Mouse (Mus musculus): ENCODE measurements around the gene Cfl1.
A peak's percentile ranks its signal among the peaks of the same experiment; 100 is the strongest.

The Cfl1 gene

DNA sequence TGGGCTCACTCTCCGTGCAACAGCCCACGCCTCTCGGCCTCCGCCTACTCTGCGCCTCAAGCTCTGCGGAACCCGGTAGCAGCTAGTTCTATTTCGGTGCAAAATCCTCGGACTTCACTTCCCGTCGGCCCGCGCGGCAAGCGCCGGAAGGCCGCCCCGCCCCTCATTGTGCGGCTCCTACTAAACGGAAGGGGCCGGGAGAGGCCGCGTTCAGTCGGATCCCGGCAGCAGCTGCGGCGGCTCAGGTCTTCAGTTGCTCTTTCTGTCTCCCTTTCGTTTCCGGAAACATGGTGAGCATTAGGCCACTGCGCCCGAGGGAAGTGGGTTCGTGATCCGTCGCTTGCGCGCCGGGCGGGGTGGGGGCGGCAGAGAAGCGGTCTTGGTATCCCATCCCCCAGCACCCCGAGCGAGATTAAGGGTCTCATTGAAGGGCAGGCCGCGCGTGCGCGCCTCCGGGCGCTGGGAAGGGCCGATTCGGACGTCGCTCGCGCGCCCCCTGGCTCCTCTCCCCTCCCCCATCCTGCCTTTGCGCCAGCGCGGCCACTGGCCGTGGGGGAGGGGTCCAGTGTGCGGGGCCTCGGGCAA, at the start of gene Cfl1:
Gene Cfl1, plus strand, starts transcription at position 143 of the 585 bp plus-strand sequence.
- DNase-seq (ENCODE audit: low spot score) = peak; percentile 95

GRCm38 (mm10) chr19:5444371-5444908, 45.8 kb upstream of the Cfl1 start:
- no peak for DNase-seq (ENCODE audit: low spot score)

- no peak for DNase-seq (ENCODE audit: low spot score)
Measured at GRCm38 (mm10) chr19:5444954-5445353, 45.3 kb upstream of the Cfl1 start.

GRCm38 (mm10) chr19:5445747-5446146, 44.5 kb upstream of the Cfl1 start:
- no peak for DNase-seq (ENCODE audit: low spot score)

DNA sequence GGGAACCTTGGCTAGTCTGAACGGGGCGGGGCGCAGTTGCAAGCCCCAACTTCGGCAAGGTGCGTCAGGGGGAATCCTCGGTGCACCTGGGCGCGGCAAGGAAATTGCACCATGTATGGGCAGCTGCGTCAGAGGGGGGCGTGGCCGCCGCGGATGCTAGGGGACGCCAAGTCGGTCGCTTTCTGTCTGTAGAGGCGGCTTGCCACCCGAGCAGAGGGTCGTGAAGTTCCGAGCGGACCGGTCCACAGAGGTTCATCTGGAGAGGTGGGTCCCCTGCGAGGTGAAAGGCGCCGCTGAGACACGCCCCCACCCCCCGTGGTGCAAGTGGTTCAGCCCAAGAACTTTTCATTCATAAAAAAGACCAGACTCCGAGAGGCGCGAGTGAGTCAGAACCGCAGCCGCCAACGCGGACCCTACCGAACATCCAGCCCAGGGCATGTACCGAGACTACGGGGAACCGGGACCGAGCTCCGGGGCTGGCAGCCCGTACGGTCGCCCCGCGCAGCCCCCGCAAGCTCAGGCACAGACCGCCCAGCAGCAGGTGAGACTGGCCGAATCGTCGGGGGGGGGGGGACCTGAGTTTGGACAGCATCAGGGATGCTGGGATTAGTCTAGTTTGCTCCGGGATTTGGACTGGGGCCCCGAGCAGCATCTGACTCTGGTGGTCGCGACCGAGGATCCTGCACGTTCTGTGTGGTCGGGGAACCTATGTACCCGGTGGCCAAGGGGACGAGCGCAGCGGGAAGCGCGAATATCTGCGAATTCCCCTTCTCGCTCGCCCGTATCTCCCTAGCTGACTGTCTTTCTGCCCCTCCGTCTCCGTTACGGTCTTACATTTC, 42.5 kb upstream of the Cfl1 start, which contains the start of gene Fosl1:
Gene Fosl1, plus strand, starts transcription at position 33 of the 839 bp plus-strand sequence.
- DNase-seq (ENCODE audit: low spot score) = peak; percentile 70

DNA sequence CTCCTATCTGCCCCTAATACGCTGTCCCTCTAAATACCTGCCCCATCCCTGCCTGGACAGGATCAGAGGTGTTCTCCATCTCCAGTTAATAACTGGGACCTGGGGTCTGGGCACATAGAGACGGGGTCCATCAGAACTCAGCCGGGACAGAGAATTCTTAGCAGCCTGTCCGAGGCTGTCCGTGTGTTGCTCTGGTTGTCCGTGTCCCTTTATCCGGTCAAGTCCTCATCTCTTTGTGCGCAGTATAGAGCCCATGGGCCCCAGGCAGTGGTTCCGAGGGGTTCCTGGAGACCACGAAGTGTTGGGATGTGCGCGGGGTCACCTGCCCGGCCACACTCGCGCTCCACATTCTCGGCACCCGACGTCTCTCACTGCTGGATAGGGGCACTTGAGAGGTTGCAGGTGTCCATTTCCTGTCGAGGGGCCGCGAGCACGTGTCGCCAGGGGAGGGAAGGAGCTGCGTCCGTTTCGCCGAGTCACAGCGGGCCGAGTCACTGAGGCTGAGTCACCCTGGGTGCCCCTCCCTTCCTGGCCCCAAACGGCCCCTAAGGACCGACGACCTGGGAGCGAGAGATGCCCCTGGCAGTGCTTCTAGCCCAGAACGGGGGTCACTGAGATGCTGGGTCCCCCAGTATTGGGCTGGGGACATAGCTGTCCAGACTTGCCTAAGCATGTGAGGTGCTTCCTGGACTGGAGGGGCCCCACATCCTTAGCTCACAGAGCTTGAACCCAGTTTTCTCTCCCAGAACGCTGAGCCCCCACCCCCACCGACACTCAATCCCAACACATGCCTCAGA, 41.7 kb upstream of the Cfl1 start:
- DNase-seq (ENCODE audit: low spot score) = no peak

GRCm38 (mm10) chr19:5449673-5450072, 40.6 kb upstream of the Cfl1 start:
- DNase-seq (ENCODE audit: low spot score) = no peak

DNA sequence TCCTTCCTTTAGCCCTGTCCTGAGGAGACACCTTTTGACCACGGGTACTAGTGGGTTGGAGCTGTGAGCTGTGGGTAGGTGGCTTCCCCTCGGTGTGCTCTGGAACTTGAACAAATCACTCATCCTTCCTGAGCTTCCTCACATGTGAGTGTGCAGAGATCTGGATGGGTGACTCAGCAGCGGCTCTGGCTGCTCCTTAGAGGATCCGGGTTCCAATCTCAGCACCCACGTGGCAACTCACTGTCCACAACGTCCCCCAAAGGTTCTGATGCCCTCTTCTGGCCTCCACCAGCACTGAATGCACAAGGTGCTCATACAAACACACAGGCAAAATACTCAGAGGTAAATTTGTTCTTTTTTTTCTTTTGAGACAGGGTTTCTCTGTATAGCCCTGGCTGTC, 38.5 kb upstream of the Cfl1 start:
- no peak for DNase-seq (ENCODE audit: low spot score)

- no peak for DNase-seq (ENCODE audit: low spot score)
Measured at GRCm38 (mm10) chr19:5455037-5455436, 35.2 kb upstream of the Cfl1 start.

DNA sequence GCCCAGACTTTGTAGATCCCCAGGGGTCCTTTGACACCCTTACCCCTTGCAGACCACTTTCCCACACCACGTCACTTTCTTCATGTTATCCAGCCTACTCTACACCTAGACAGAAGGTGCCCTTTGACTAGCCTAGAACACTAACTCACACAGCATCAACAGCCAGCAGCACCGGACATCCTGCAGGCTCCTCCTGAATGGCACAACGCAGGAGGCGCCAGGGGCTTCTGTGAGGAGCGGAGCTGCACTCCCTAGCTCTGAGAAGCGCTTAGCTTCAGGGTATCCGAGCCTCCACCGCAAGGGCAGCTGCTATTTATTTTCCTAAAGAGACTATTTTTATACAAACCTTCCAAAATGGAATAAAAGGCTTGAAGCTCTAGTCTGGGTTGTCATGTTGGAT, 34.7 kb upstream of the Cfl1 start:
- DNase-seq (ENCODE audit: low spot score) = no peak

GRCm38 (mm10) chr19:5456241-5456921, 33.9 kb upstream of the Cfl1 start:
- DNase-seq (ENCODE audit: low spot score) = no peak

GRCm38 (mm10) chr19:5456922-5457745, 33.1 kb upstream of the Cfl1 start:
- DNase-seq (ENCODE audit: low spot score) = peak; percentile 98

DNA sequence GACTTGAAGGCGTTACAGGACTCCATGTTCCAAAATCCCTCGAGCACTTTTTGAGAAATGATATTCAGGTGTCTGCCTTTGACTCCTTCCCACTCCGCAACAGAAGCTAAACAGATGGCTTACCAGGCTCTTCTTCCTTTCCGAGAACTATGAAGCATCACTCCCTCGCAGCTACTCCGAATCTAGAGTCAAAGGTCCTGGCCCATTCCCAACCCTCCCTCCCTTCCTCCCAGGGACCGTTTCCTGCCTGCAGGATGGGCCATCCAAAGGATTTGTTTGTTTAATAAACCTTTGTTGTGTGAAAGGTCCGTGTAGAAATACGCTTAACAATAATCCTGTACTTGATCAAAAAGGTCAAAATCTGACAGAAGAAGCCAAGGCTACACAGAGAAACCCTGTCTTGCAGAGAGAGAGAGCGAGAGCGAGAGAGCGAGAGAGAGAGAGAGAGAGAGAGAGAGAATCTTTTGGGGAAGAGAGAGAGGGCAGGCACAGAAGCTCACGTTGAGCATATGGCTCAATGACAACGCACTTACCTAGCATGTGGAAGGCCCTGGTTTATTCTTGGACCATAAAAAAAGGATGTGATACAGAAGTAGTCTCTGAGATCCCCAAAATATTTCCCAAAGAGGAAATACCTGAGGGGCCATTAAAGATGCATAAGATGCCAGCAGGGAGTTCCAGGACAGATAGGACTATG, 32.4 kb upstream of the Cfl1 start, which contains the start of gene Ccdc85b:
Gene Ccdc85b, minus strand, starts transcription at position 149 of the 697 bp plus-strand sequence.
- no peak for DNase-seq (ENCODE audit: low spot score)

DNA sequence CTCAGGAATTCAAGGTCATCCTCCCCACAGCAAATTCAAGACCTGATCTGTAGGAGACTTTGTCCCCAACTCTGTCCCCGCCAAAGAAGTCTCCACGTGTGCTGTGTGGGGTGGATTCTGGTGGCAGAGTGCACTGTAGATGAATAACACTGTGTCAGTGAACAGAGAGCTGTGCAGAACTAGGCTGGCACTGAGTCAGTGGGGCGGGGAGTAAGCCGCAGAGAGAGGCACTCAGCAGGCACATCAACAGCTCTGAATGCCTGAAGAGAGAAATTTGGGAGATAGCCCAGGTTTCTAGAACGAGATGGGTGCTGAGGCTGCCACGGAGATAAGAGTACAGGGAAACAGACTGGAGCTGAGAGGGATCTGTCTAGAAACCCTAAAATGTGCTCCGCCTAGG, 31.2 kb upstream of the Cfl1 start:
- DNase-seq (ENCODE audit: low spot score) = peak; percentile 61

- no peak for DNase-seq (ENCODE audit: low spot score)
Measured at GRCm38 (mm10) chr19:5459896-5460295, 30.4 kb upstream of the Cfl1 start.

DNA sequence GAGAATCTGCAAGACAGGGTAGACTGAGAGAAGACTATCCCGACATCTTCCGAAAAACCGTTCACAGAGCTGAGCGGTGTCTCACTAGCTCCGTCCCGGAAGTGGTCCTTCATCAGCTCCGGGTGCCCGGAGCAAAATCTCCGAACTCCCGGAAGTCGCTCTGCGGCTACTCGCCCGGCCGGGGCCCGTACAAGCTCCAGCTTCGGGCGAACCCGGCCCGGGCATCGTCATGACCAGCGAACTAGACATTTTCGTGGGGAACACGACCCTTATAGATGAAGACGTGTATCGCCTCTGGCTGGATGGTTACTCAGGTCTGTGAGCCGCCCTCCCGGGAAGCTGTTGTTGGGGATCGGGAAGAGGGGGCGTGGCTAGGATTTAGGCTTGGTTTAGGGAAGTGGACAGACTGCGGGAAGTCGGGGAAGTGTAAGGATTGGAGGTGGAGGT, 29.8 kb upstream of the Cfl1 start, which contains the start of gene Fibp:
Gene Fibp, plus strand, starts transcription at position 151 of the 447 bp plus-strand sequence.
- DNase-seq (ENCODE audit: low spot score) = peak; percentile 86

- DNase-seq (ENCODE audit: low spot score) = no peak
Measured at GRCm38 (mm10) chr19:5461411-5461810, 28.8 kb upstream of the Cfl1 start.

DNA sequence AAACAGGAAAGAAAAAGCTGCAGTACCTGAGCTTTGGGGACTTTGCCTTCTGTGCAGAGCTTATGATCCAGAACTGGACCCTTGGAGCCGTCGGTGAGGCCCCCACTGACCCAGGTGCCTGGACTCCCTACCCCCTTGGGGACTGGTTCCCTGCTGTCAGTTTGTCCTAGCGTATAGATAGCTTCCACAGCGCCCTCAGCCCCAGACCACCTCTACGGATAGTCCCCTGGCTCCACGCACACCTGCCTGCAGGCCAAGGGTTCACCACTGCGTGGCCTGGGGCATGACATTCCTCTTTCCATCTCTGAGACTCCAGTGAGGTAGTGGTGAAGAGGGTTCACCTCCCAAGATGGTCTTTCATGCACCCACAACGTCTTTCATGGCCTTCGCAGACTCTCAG, 27.0 kb upstream of the Cfl1 start:
- no peak for DNase-seq (ENCODE audit: low spot score)

DNA sequence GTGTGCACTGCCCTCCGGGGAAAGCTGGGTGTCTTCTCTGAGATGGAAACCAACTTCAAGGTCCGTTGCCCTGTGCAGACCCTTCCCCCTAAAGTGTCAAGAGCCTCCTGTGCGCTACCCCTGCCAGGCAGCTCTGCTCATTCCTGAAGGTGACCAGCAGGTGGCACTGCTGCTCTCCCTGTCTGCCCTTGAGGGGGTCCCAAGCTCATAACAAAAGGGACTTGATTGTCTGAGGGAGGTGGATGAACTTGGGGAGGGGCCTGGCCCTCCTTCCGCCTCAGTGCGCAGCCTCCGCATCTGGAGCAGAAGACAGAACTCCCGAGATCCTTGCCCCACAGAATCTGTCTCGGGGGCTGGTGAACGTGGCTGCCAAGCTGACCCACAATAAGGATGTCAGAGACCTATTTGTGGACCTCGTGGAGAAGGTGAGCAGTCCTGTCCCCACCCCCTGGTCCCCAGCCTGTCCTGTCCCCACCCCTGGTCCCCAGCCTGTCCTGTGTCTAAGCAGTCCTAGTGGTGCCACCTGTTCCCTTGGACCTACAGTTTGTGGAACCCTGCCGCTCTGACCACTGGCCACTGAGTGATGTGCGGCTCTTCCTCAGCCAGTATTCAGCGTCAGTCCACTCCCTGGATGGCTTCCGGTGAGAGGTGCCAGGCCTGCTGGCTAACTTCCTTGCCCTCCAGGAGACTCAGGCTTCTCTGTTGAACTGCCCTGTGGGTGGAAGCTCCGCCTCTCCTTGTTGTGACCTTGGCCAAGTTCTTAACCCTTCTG, 26.3 kb upstream of the Cfl1 start:
- DNase-seq (ENCODE audit: low spot score) = no peak
